In the genomic region with DNA sequence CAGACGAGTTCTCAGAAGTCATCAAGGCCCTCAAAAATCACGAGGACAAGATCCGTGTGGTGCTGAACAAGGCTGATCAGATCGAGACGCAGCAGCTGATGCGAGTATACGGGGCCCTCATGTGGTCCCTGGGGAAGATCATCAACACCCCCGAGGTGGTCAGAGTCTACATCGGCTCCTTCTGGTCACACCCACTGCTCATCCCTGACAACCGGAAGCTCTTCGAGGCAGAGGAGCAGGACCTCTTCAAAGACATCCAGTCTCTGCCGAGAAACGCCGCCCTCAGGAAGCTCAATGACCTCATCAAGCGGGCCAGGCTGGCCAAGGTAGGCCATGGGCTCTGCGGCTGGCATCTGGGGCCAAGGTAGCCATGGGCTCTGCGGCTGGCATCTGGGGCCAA, we compare ENCODE assay signal across 26 mouse cellular contexts. TPM values are rescaled to one million over a fixed set of nuclear protein-coding genes. Genes with fewer than 3 reads are reported as not detected.
DNase-seq lines count a peak whose midpoint lies in the region; ATAC-seq and TF ChIP-seq lines count a peak whose summit lies in the region.
"Had no signal": no experiment of that assay in that cellular context is flagged by ENCODE, and none has a peak within 500 bp of the region (broad histone marks: within the 10 kb centered on the region; RNA-seq: fewer than 3 reads in every experiment).

No protein-coding gene starts in this region.

- no peak for TF ChIP-seq POLR2A in small intestine, adult 2 months (IDR thresholded peaks at IDR 0.05; ENCODE audit: low read depth, low read length)

- WGBS in heart, embryonic 10.5 days, result 91% methylated on average over 17 of the region's 17 CpGs
- WGBS in liver, embryonic 12.5 days (ENCODE audit: insufficient replicate concordance), result 88% methylated on average over 17 of the region's 17 CpGs
- 87% methylated on average over 17 of the region's 17 CpGs for WGBS in liver, postnatal 0 days (ENCODE audit: insufficient replicate concordance)
- 93% methylated on average over 17 of the region's 17 CpGs for WGBS in small intestine, adult 2 months

- H3K4me2 ChIP-seq in liver, embryonic 12.5 days, result no peak overlapping the region
- H3K4me2 ChIP-seq in liver, postnatal 0 days (ENCODE audit: low read depth, low read length), result no peak overlapping the region
- H3K4me2 ChIP-seq: embryonic facial prominence, embryonic 12.5 days; embryonic facial prominence, embryonic 15.5 days; heart, embryonic 13.5 days; hindbrain, embryonic 14.5 days had no signal

- TF ChIP-seq CTCF in liver, postnatal 0 days (IDR thresholded peaks at IDR 0.05; ENCODE audit: low read depth), result no peak
- no peak for TF ChIP-seq CTCF in E14TG2a.4 (conservative IDR thresholded peaks at IDR 0.05; ENCODE audit: low read length)
- no peak for TF ChIP-seq CTCF in small intestine, adult 2 months (IDR thresholded peaks at IDR 0.05; ENCODE audit: extremely low read depth, insufficient read length, insufficient replicate concordance, low read depth, low read length)

- H3K4me1 ChIP-seq in heart, embryonic 10.5 days, result peaks cover 30% of the 10 kb centered on the region
- peaks cover 83% of the 10 kb centered on the region for H3K4me1 ChIP-seq in liver, embryonic 12.5 days
- H3K4me1 ChIP-seq in liver, postnatal 0 days (ENCODE audit: insufficient read depth), result peaks cover 56% of the 10 kb centered on the region
- H3K4me1 ChIP-seq in E14TG2a.4 (replicated peaks; ENCODE audit: low read depth, low read length), result peaks cover 95% of the 10 kb centered on the region
- peaks cover 55% of the 10 kb centered on the region for H3K4me1 ChIP-seq in small intestine, adult 2 months (ENCODE audit: control insufficient read depth, insufficient read depth, insufficient read length, low read length)
- H3K4me1 ChIP-seq: embryonic facial prominence, embryonic 12.5 days; embryonic facial prominence, embryonic 15.5 days had no signal

- peak; percentile 94 for DNase-seq in heart, adult 11 months
- no peak for DNase-seq in heart, embryonic 10.5 days (ENCODE audit: low spot score)
- no peak for DNase-seq in liver, postnatal 0 days
- no peak for DNase-seq in adrenal gland, adult 18-20 months (ENCODE audit: low spot score in 2 of 2)
- DNase-seq: adrenal gland, postnatal 10 days; adrenal gland, postnatal 36 days; B cell, adult 2 months; cerebellum, adult 11 months; cerebellum, adult 2 months; cerebellum, adult 9-11 months; cerebellum, postnatal 25 days; forebrain, postnatal 0 days; gastrocnemius, postnatal 14 days; heart, postnatal 14 days; heart, postnatal 4 days had no signal

- no peak overlapping the region for H3K27ac ChIP-seq in heart, embryonic 10.5 days
- H3K27ac ChIP-seq in liver, embryonic 12.5 days, result 0 out of 2 replicates have a peak overlapping the region, but pooled peaks have one; percentile 53
- H3K27ac ChIP-seq in liver, postnatal 0 days (ENCODE audit: low read depth), result no peak overlapping the region
- peak overlapping the region; percentile 72; the same call in 1 of the 2 replicates for H3K27ac ChIP-seq in small intestine, adult 2 months (ENCODE audit: insufficient read depth, low read depth, low read length)
- H3K27ac ChIP-seq: embryonic facial prominence, embryonic 12.5 days; embryonic facial prominence, embryonic 15.5 days; heart, embryonic 13.5 days; hindbrain, embryonic 14.5 days; hindbrain, postnatal 0 days had no signal

- no peak overlapping the region for H3K4me3 ChIP-seq in heart, embryonic 10.5 days
- no peak overlapping the region for H3K4me3 ChIP-seq in liver, embryonic 12.5 days
- H3K4me3 ChIP-seq in liver, postnatal 0 days (ENCODE audit: low read depth, low read length), result no peak overlapping the region
- 0 out of 2 replicates have a peak overlapping the region, but pooled peaks have one; percentile 13 for H3K4me3 ChIP-seq in E14TG2a.4 (replicated peaks; ENCODE audit: low read length)
- H3K4me3 ChIP-seq in small intestine, adult 2 months (ENCODE audit: low read depth, low read length), result no peak overlapping the region
- H3K4me3 ChIP-seq: embryonic facial prominence, embryonic 12.5 days; embryonic facial prominence, embryonic 15.5 days; heart, embryonic 13.5 days had no signal

- H3K27me3 ChIP-seq in heart, embryonic 10.5 days (ENCODE audit: insufficient read depth, poor library complexity, severe bottlenecking), result no peaks in the 10 kb centered on the region
- H3K27me3 ChIP-seq in liver, embryonic 12.5 days (replicated peaks), result no peaks in the 10 kb centered on the region
- H3K27me3 ChIP-seq in liver, postnatal 0 days (ENCODE audit: insufficient read depth, low read length), result no peaks in the 10 kb centered on the region
- no peaks in the 10 kb centered on the region for H3K27me3 ChIP-seq in E14TG2a.4 (ENCODE audit: insufficient read depth, low read length)
- H3K27me3 ChIP-seq in small intestine, adult 2 months (ENCODE audit: control insufficient read depth, insufficient read depth, low read length), result no peaks in the 10 kb centered on the region
- H3K27me3 ChIP-seq: embryonic facial prominence, embryonic 12.5 days; embryonic facial prominence, embryonic 15.5 days; heart, embryonic 13.5 days had no signal

- H3K9me3 ChIP-seq in heart, embryonic 10.5 days, result no peaks in the 10 kb centered on the region
- H3K9me3 ChIP-seq in liver, embryonic 12.5 days (replicated peaks), result no peaks in the 10 kb centered on the region
- H3K9me3 ChIP-seq in liver, postnatal 0 days (ENCODE audit: low read length), result no peaks in the 10 kb centered on the region
- no peaks in the 10 kb centered on the region for H3K9me3 ChIP-seq in E14TG2a.4 (ENCODE audit: low read length)
- H3K9me3 ChIP-seq: embryonic facial prominence, embryonic 12.5 days; embryonic facial prominence, embryonic 15.5 days; heart, embryonic 13.5 days had no signal

- no peak for TF ChIP-seq EP300 in liver, postnatal 0 days (IDR thresholded peaks at IDR 0.05; ENCODE audit: low read depth)

- ATAC-seq in liver, embryonic 12.5 days, result no peak
- no peak for ATAC-seq in liver, postnatal 0 days
- ATAC-seq: activated CD4-positive, CD25-positive, alpha-beta regulatory T cell, adult 4 months; forebrain, embryonic 14.5 days; forebrain, postnatal 0 days; hindbrain, postnatal 0 days; inflammation-experienced regulatory T-cells, adult 6 months had no signal

- H3K9ac ChIP-seq in liver, embryonic 12.5 days, result no peak overlapping the region
- no peak overlapping the region for H3K9ac ChIP-seq in liver, postnatal 0 days (replicated peaks)
- H3K9ac ChIP-seq: embryonic facial prominence, embryonic 12.5 days; embryonic facial prominence, embryonic 15.5 days; forebrain, postnatal 0 days; heart, embryonic 13.5 days; hindbrain, embryonic 14.5 days had no signal

- peaks cover 91% of the 10 kb centered on the region for H3K36me3 ChIP-seq in heart, embryonic 10.5 days
- H3K36me3 ChIP-seq in liver, embryonic 12.5 days, result peaks cover 93% of the 10 kb centered on the region
- peaks cover 58% of the 10 kb centered on the region for H3K36me3 ChIP-seq in liver, postnatal 0 days (replicated peaks; ENCODE audit: insufficient read depth, low read length)
- H3K36me3 ChIP-seq in E14TG2a.4 (ENCODE audit: insufficient read depth, low read length), result peaks cover 93% of the 10 kb centered on the region
- H3K36me3 ChIP-seq in small intestine, adult 2 months (ENCODE audit: control insufficient read depth, insufficient read depth, low read length), result peaks cover 65% of the 10 kb centered on the region

RNA-seq across cellular contexts. Expression of gene Cdc42bpg, which starts 12.0 kb away (rescaled TPM):
- polyA plus RNA-seq in heart, embryonic 10.5 days (2016; fragmentation: Nextera tagmentation; extraction: Ambion mirVana), result 0.33 and 0.38 TPM in 2 replicates
- polyA plus RNA-seq in liver, embryonic 12.5 days (2016; fragmentation: Nextera tagmentation; extraction: Ambion mirVana), result 0.20 TPM in 2 replicates
- 0.27 and 0.35 TPM in 2 replicates for polyA plus RNA-seq in liver, postnatal 0 days (2015; fragmentation: Nextera tagmentation; extraction: Ambion mirVana)
- polyA plus RNA-seq in small intestine, adult 2 months (2012; rRNA removed), result 26.0 and 53.2 TPM in 2 replicates
- total RNA-seq in adrenal gland, adult 18-20 months (2021), result 10 to 100 TPM; 15.1 to 19.3 TPM

RNA-seq across cellular contexts. Expression of gene Ehd1, which starts 17.8 kb away (rescaled TPM):
- 89.6 and 101 TPM in 2 replicates for polyA plus RNA-seq in heart, embryonic 10.5 days (2016; fragmentation: Nextera tagmentation; extraction: Ambion mirVana)
- polyA plus RNA-seq in liver, embryonic 12.5 days (2016; fragmentation: Nextera tagmentation; extraction: Ambion mirVana), result 85.4 and 91.9 TPM in 2 replicates
- polyA plus RNA-seq in liver, postnatal 0 days (2015; fragmentation: Nextera tagmentation; extraction: Ambion mirVana), result 36.4 and 36.9 TPM in 2 replicates
- 315 and 714 TPM in 2 replicates for polyA plus RNA-seq in small intestine, adult 2 months (2012; rRNA removed)
- 100 to 1,000 TPM; 112 to 157 TPM for total RNA-seq in adrenal gland, adult 18-20 months (2021)

RNA-seq across cellular contexts. Expression of gene Men1, which starts 40.5 kb away (rescaled TPM):
- polyA plus RNA-seq in heart, embryonic 10.5 days (2016; fragmentation: Nextera tagmentation; extraction: Ambion mirVana), result 67.2 and 80.8 TPM in 2 replicates
- polyA plus RNA-seq in liver, embryonic 12.5 days (2016; fragmentation: Nextera tagmentation; extraction: Ambion mirVana), result 48.6 and 49.4 TPM in 2 replicates
- polyA plus RNA-seq in liver, postnatal 0 days (2015; fragmentation: Nextera tagmentation; extraction: Ambion mirVana), result 10.0 and 11.1 TPM in 2 replicates
- polyA plus RNA-seq in small intestine, adult 2 months (2012; rRNA removed), result 23.6 and 38.5 TPM in 2 replicates
- 10 to 100 TPM; 48.2 to 54.2 TPM for total RNA-seq in adrenal gland, adult 18-20 months (2021)

RNA-seq across cellular contexts. Expression of gene Map4k2, which starts 46.6 kb away (rescaled TPM):
- 12.5 and 15.0 TPM in 2 replicates for polyA plus RNA-seq in heart, embryonic 10.5 days (2016; fragmentation: Nextera tagmentation; extraction: Ambion mirVana)
- polyA plus RNA-seq in liver, embryonic 12.5 days (2016; fragmentation: Nextera tagmentation; extraction: Ambion mirVana), result 9.2 and 9.3 TPM in 2 replicates
- polyA plus RNA-seq in liver, postnatal 0 days (2015; fragmentation: Nextera tagmentation; extraction: Ambion mirVana), result 5.6 and 5.7 TPM in 2 replicates
- polyA plus RNA-seq in small intestine, adult 2 months (2012; rRNA removed), result 41.0 and 77.3 TPM in 2 replicates
- 10 to 100 TPM; 31.1 to 40.1 TPM for total RNA-seq in adrenal gland, adult 18-20 months (2021)

RNA-seq across cellular contexts. Expression of gene Atg2a, which starts 52.8 kb away (rescaled TPM):
- 10.8 and 11.6 TPM in 2 replicates for polyA plus RNA-seq in heart, embryonic 10.5 days (2016; fragmentation: Nextera tagmentation; extraction: Ambion mirVana)
- polyA plus RNA-seq in liver, embryonic 12.5 days (2016; fragmentation: Nextera tagmentation; extraction: Ambion mirVana), result 7.1 and 8.2 TPM in 2 replicates
- 3.4 and 3.8 TPM in 2 replicates for polyA plus RNA-seq in liver, postnatal 0 days (2015; fragmentation: Nextera tagmentation; extraction: Ambion mirVana)
- 37.0 and 68.8 TPM in 2 replicates for polyA plus RNA-seq in small intestine, adult 2 months (2012; rRNA removed)
- 10 to 100 TPM; 26.4 to 37.1 TPM for total RNA-seq in adrenal gland, adult 18-20 months (2021)

Comparison
In these comparisons a context has a peak if more than half of its experiments do, and no peak if none do; other contexts are left out.
1. H3K27ac ChIP-seq: peak in liver, embryonic 12.5 days (single experiment) and small intestine, adult 2 months (single experiment); none in heart, embryonic 10.5 days (single experiment) and liver, postnatal 0 days (single experiment).
2. RNA of gene Cdc42bpg, which starts 12.0 kb away (polyA plus RNA-seq): 26.0 to 53.2 TPM in small intestine, adult 2 months; 0.33 to 0.38 TPM in heart, embryonic 10.5 days, 0.27 to 0.35 TPM in liver, postnatal 0 days and 0.20 TPM in liver, embryonic 12.5 days; every median in the first group is over 10 times any median in the second.